ENCODE assay signal across 38 mouse cellular contexts in the genomic region with DNA sequence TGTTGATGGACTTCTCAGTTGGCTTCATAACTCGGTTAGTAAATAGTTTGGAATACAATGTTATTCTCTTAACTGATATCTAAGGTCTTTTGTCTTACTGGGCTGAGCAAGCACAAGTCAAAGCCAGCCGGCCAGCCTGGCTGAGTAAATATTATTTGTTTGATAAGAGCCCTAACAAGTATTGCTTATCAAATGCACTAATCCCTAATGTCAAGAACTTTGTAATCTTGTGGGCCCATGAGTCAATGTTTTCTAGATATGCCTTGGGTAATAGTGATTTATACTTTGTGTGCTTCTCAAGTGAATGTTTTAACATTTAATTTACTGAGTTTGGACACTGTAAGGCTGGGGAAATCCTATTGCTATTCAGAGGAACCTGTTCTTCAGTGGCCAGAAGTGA. TPM values are rescaled to one million over a fixed set of nuclear protein-coding genes. Genes with fewer than 3 reads are reported as not detected.
DNase-seq lines count a peak whose midpoint lies in the region; ATAC-seq and TF ChIP-seq lines count a peak whose summit lies in the region.
"Had no signal": no experiment of that assay in that cellular context is flagged by ENCODE, and none has a peak within 500 bp of the region (broad histone marks: within the 10 kb centered on the region; RNA-seq: fewer than 3 reads in every experiment).

No protein-coding gene starts in this region.

- H3K79me2 ChIP-seq in liver, adult 2 months (ENCODE audit: control insufficient read depth, insufficient read depth, low read length): no peaks in the 10 kb centered on the region
- no peaks in the 10 kb centered on the region for H3K79me2 ChIP-seq in MEL (ENCODE audit: control insufficient read depth, insufficient read depth, low read length, poor library complexity)

- H3K27ac ChIP-seq in liver, adult 2 months (replicated peaks; ENCODE audit: insufficient read depth, low read depth, low read length): no peak overlapping the region
- H3K27ac ChIP-seq in liver, embryonic 12.5 days: no peak overlapping the region
- H3K27ac ChIP-seq in MEL (ENCODE audit: control insufficient read depth, low read depth, low read length): no peak overlapping the region
- H3K27ac ChIP-seq in stomach, embryonic 15.5 days: no peak overlapping the region
- no peak overlapping the region for H3K27ac ChIP-seq in limb, embryonic 10.5 days
- H3K27ac ChIP-seq: heart, adult 2 months; hindbrain, embryonic 13.5 days; kidney, embryonic 15.5 days; layer of hippocampus, adult 2 months; liver, embryonic 15.5 days; macrophage; midbrain, embryonic 15.5 days; neural tube, embryonic 15.5 days had no signal

- no peak for TF ChIP-seq RAD21 in MEL (IDR thresholded peaks at IDR 0.05; ENCODE audit: low read depth, low read length)

- peak; percentile 87 for DNase-seq in liver, adult 2 months (ENCODE audit: extremely low read depth, low read depth, low spot score)
- peak; percentile 41 for DNase-seq in lung, postnatal 36 days
- DNase-seq in lung, postnatal 10 days: no peak
- peak; percentile 23 for DNase-seq in MEL (ENCODE audit: low read depth, low spot score)
- no peak for DNase-seq in layer of hippocampus, adult 8-10 months (ENCODE audit: low spot score in 2 of 2)
- DNase-seq in limb, embryonic 10.5 days (ENCODE audit: low spot score): no peak
- DNase-seq: cerebellum, adult 2 months; cerebellum, postnatal 14 days; heart, adult 2 months; heart, postnatal 4 days; kidney, adult 18-20 months; kidney, postnatal 25 days; thymus, adult 18-20 months; thymus, postnatal 25 days had no signal

- peaks cover 7% of the 10 kb centered on the region; the same call in 1 of the 2 replicates for H3K4me1 ChIP-seq in liver, adult 2 months (ENCODE audit: control insufficient read depth, insufficient read depth, low read length)
- no peaks in the 10 kb centered on the region for H3K4me1 ChIP-seq in liver, embryonic 12.5 days
- peaks cover 0 to 5% of the 10 kb centered on the region in 2 experiments; a peak in 1 of 4 replicates for H3K4me1 ChIP-seq in MEL (ENCODE audit: control insufficient read depth in 1 of 2, insufficient read depth in 2 of 2, low read length in 2 of 2)
- H3K4me1 ChIP-seq in stomach, embryonic 15.5 days: no peaks in the 10 kb centered on the region
- H3K4me1 ChIP-seq in limb, embryonic 10.5 days: peaks cover 4% of the 10 kb centered on the region; the same call in 1 of the 2 replicates
- H3K4me1 ChIP-seq: hindbrain, embryonic 13.5 days; kidney, embryonic 15.5 days; liver, embryonic 15.5 days; midbrain, embryonic 15.5 days; neural tube, embryonic 15.5 days had no signal

- peaks cover 3% of the 10 kb centered on the region; the same call in 1 of the 2 replicates for H3K36me3 ChIP-seq in liver, adult 2 months (ENCODE audit: control insufficient read depth, insufficient read depth, low read length)
- no peaks in the 10 kb centered on the region for H3K36me3 ChIP-seq in liver, embryonic 12.5 days
- peaks cover 0 to 9% of the 10 kb centered on the region in 2 experiments; a peak in 2 of 4 replicates for H3K36me3 ChIP-seq in MEL (ENCODE audit: control insufficient read depth in 1 of 2, insufficient read depth in 2 of 2, low read length in 2 of 2)
- no peaks in the 10 kb centered on the region for H3K36me3 ChIP-seq in stomach, embryonic 15.5 days
- H3K36me3 ChIP-seq in limb, embryonic 10.5 days: no peaks in the 10 kb centered on the region
- H3K36me3 ChIP-seq: heart, embryonic 12.5 days; hindbrain, embryonic 13.5 days; kidney, embryonic 15.5 days; liver, embryonic 15.5 days; midbrain, embryonic 15.5 days; neural tube, embryonic 15.5 days had no signal

- no peak overlapping the region for H3K9ac ChIP-seq in liver, adult 2 months (ENCODE audit: low read depth, low read length)
- H3K9ac ChIP-seq in liver, embryonic 12.5 days: no peak overlapping the region
- no peak overlapping the region for H3K9ac ChIP-seq in MEL (ENCODE audit: control insufficient read depth, low read depth, low read length, poor library complexity, severe bottlenecking)
- no peak overlapping the region for H3K9ac ChIP-seq in stomach, embryonic 15.5 days
- H3K9ac ChIP-seq: heart, embryonic 12.5 days; hindbrain, embryonic 13.5 days; kidney, embryonic 15.5 days; liver, embryonic 15.5 days; midbrain, embryonic 15.5 days; neural tube, embryonic 15.5 days had no signal

- no peak for TF ChIP-seq POLR2A in liver, adult 2 months (IDR thresholded peaks at IDR 0.05; ENCODE audit: extremely low read depth, insufficient read depth, low read length)
- TF ChIP-seq POLR2A in MEL (IDR thresholded peaks at IDR 0.05; ENCODE audit: control insufficient read depth in 1 of 2, insufficient read depth in 1 of 2, low read depth in 1 of 2, low read length in 2 of 2, poor library complexity in 1 of 2): no peak

- no peak for TF ChIP-seq CTCF in liver, adult 2 months (IDR thresholded peaks at IDR 0.05; ENCODE audit: low read depth, low read length)
- no peak for TF ChIP-seq CTCF in MEL (IDR thresholded peaks at IDR 0.05 in 2 of 3, conservative IDR thresholded peaks at IDR 0.05 in 1 of 3; ENCODE audit: control insufficient read depth in 1 of 3, insufficient read depth in 1 of 3, low read depth in 2 of 3, low read length in 3 of 3, poor library complexity in 1 of 3, severe bottlenecking in 1 of 3)

- ATAC-seq in liver, embryonic 12.5 days: no peak
- ATAC-seq in stomach, embryonic 15.5 days (ENCODE audit: insufficient read depth, low FRiP score, low read depth): peak; percentile 70; the same call in 1 of the 2 replicates
- ATAC-seq: forebrain, embryonic 16.5 days; midbrain, embryonic 15.5 days had no signal

- no peak overlapping the region for H3K4me2 ChIP-seq in liver, embryonic 12.5 days
- no peak overlapping the region for H3K4me2 ChIP-seq in stomach, embryonic 15.5 days
- H3K4me2 ChIP-seq: heart, embryonic 12.5 days; hindbrain, embryonic 13.5 days; kidney, embryonic 15.5 days; liver, embryonic 15.5 days; midbrain, embryonic 15.5 days; neural tube, embryonic 15.5 days had no signal

- no peak overlapping the region for H3K4me3 ChIP-seq in liver, adult 2 months (ENCODE audit: insufficient read depth, low read depth, low read length)
- no peak overlapping the region for H3K4me3 ChIP-seq in liver, embryonic 12.5 days
- H3K4me3 ChIP-seq in MEL (ENCODE audit: control insufficient read depth in 1 of 2, insufficient read depth in 1 of 2, low read depth in 2 of 2, low read length in 2 of 2): no peak overlapping the region
- no peak overlapping the region for H3K4me3 ChIP-seq in stomach, embryonic 15.5 days (replicated peaks)
- no peak overlapping the region for H3K4me3 ChIP-seq in limb, embryonic 10.5 days
- H3K4me3 ChIP-seq: erythroblast, embryonic 14.5 days; heart, adult 2 months; heart, embryonic 12.5 days; hindbrain, embryonic 13.5 days; kidney, embryonic 15.5 days; layer of hippocampus, adult 2 months; liver, embryonic 15.5 days; midbrain, embryonic 15.5 days; neural tube, embryonic 15.5 days had no signal

- H3K27me3 ChIP-seq in liver, adult 2 months (ENCODE audit: control insufficient read depth, insufficient read depth, low read length): no peaks in the 10 kb centered on the region
- no peaks in the 10 kb centered on the region for H3K27me3 ChIP-seq in liver, embryonic 12.5 days (replicated peaks)
- H3K27me3 ChIP-seq in MEL (ENCODE audit: control insufficient read depth in 1 of 2, insufficient read depth in 2 of 2, low read length in 2 of 2): no peaks in the 10 kb centered on the region
- no peaks in the 10 kb centered on the region for H3K27me3 ChIP-seq in stomach, embryonic 15.5 days (replicated peaks)
- no peaks in the 10 kb centered on the region for H3K27me3 ChIP-seq in limb, embryonic 10.5 days (ENCODE audit: low read depth, poor library complexity, severe bottlenecking)
- H3K27me3 ChIP-seq: hindbrain, embryonic 13.5 days; kidney, embryonic 15.5 days; liver, embryonic 15.5 days; midbrain, embryonic 15.5 days; neural tube, embryonic 15.5 days had no signal

- TF ChIP-seq EP300 in MEL (IDR thresholded peaks at IDR 0.05; ENCODE audit: low read depth in 1 of 2, low read length in 2 of 2): peak; percentile 50 to 70

- H3K9me3 ChIP-seq in liver, embryonic 12.5 days (replicated peaks): no peaks in the 10 kb centered on the region
- no peaks in the 10 kb centered on the region for H3K9me3 ChIP-seq in MEL (replicated peaks; ENCODE audit: insufficient read depth, low read length)
- no peaks in the 10 kb centered on the region for H3K9me3 ChIP-seq in stomach, embryonic 15.5 days
- H3K9me3 ChIP-seq in limb, embryonic 10.5 days (replicated peaks): no peaks in the 10 kb centered on the region
- H3K9me3 ChIP-seq: heart, embryonic 12.5 days; hindbrain, embryonic 13.5 days; kidney, embryonic 15.5 days; liver, embryonic 15.5 days; midbrain, embryonic 15.5 days; neural tube, embryonic 15.5 days had no signal

- 6% methylated on average over 2 of the region's 2 CpGs for WGBS in liver, adult 2 months
- WGBS in liver, embryonic 12.5 days (ENCODE audit: insufficient replicate concordance): 29% methylated on average over 2 of the region's 2 CpGs
- 31% methylated on average over 2 of the region's 2 CpGs for WGBS in stomach, embryonic 15.5 days
- 91% methylated on average over 2 of the region's 2 CpGs for WGBS in limb, embryonic 10.5 days

TF ChIP-seq in MEL, 35 proteins besides CTCF, POLR2A, EP300 and RAD21 (continues in another document):
- TF ChIP-seq TCF12 (IDR thresholded peaks at IDR 0.05; ENCODE audit: low read depth, low read length): peak; percentile 61
- no peak for TF ChIP-seq NRF1 (IDR thresholded peaks at IDR 0.05; ENCODE audit: insufficient read depth, low read depth, low read length, poor library complexity, severe bottlenecking)

RNA-seq across cellular contexts. Expression of a gene that starts 32.8 kb away (rescaled TPM):
- 204 and 223 TPM in 2 replicates for total RNA-seq in liver, adult 2 months (2014; rRNA removed)
- polyA plus RNA-seq in liver, adult 2 months (2012; rRNA removed): 74.7 and 83.9 TPM in 2 replicates
- polyA plus RNA-seq in liver, embryonic 12.5 days (2016; fragmentation: Nextera tagmentation; extraction: Ambion mirVana): 24.0 and 26.4 TPM in 2 replicates
- 0.12 and 0.13 TPM in 2 replicates for total RNA-seq in MEL (2012; rRNA removed)
- under 1 TPM in 1 of 2 experiments, not detected in 1; 0.07 TPM for polyA plus RNA-seq in MEL (2012; ENCODE audit: insufficient read depth in 1 of 2, insufficient read length in 2 of 2, low read depth in 1 of 2, low replicate concordance in 2 of 2, missing spikeins in 1 of 2)
- 2.8 and 4.6 TPM in 2 replicates for polyA plus RNA-seq in stomach, embryonic 15.5 days (2015; fragmentation: Nextera tagmentation; extraction: Ambion mirVana)
- under 1 TPM in 1 of 4 experiments, not detected in 3; 0.21 TPM for total RNA-seq in layer of hippocampus, adult 8-10 months (2022)
- polyA plus RNA-seq in limb, embryonic 10.5 days (2016; fragmentation: Nextera tagmentation; extraction: Ambion mirVana): not detected in 2 replicates
- total RNA-seq: adrenal gland, adult 18-20 months; gastrocnemius, adult 8-10 months; heart, adult 2 months; heart, postnatal 4 days; layer of hippocampus, postnatal 25 days; left cerebral cortex, adult 8-10 months; left cerebral cortex, postnatal 36 days; megakaryocyte-erythroid progenitor cell, adult 5-6 weeks had no signal
- polyA plus RNA-seq: cerebellum, adult 2 months; embryonic facial prominence, embryonic 14.5 days; erythroblast, embryonic 14.5 days; forebrain, embryonic 11.5 days; heart, adult 2 months; heart, postnatal 0 days; hindbrain, embryonic 13.5 days; limb, embryonic 14.5 days; macrophage had no signal

RNA-seq across cellular contexts. Expression of a gene that starts 58.6 kb away (rescaled TPM):
- 256 and 388 TPM in 2 replicates for total RNA-seq in liver, adult 2 months (2014; rRNA removed)
- 227 and 246 TPM in 2 replicates for polyA plus RNA-seq in liver, adult 2 months (2012; rRNA removed)
- polyA plus RNA-seq in liver, embryonic 12.5 days (2016; fragmentation: Nextera tagmentation; extraction: Ambion mirVana): 1,015 and 1,058 TPM in 2 replicates
- total RNA-seq in MEL (2012; rRNA removed): not detected in 2 replicates
- not detected for polyA plus RNA-seq in MEL (2012; ENCODE audit: insufficient read depth in 1 of 2, insufficient read length in 2 of 2, low read depth in 1 of 2, low replicate concordance in 2 of 2, missing spikeins in 1 of 2)
- polyA plus RNA-seq in stomach, embryonic 15.5 days (2015; fragmentation: Nextera tagmentation; extraction: Ambion mirVana): 300 and 304 TPM in 2 replicates
- not detected for total RNA-seq in layer of hippocampus, adult 8-10 months (2022)
- polyA plus RNA-seq in limb, embryonic 10.5 days (2016; fragmentation: Nextera tagmentation; extraction: Ambion mirVana): 0.09 TPM in 1 of 2 replicates, not detected in the other
- total RNA-seq: gastrocnemius, adult 8-10 months; gastrocnemius, postnatal 4 days; heart, adult 2 months; heart, postnatal 4 days; layer of hippocampus, adult 2 months; layer of hippocampus, postnatal 25 days; left cerebral cortex, adult 8-10 months; left cerebral cortex, postnatal 36 days; megakaryocyte-erythroid progenitor cell, adult 5-6 weeks had no signal
- polyA plus RNA-seq: cerebellum, adult 2 months; cortical plate, adult 2 months; forebrain, embryonic 11.5 days; forebrain, embryonic 16.5 days; heart, adult 2 months; heart, postnatal 0 days; hindbrain, embryonic 13.5 days; macrophage; midbrain, embryonic 15.5 days had no signal

Comparison
In these comparisons a context has a peak if more than half of its experiments do, and no peak if none do; other contexts are left out.
1. DNase-seq: peak in liver, adult 2 months (single experiment), lung, postnatal 36 days (single experiment) and MEL (single experiment); none in lung, postnatal 10 days (single experiment), layer of hippocampus, adult 8-10 months (0 of 2) and limb, embryonic 10.5 days (single experiment).
2. RNA of a gene that starts 58.6 kb away (polyA plus RNA-seq): 1,015 to 1,058 TPM in liver, embryonic 12.5 days, 300 to 304 TPM in stomach, embryonic 15.5 days and 227 to 246 TPM in liver, adult 2 months; 0.09 TPM in limb, embryonic 10.5 days and not detected in MEL; every median in the first group is over 100 times any median in the second.